Mouse (Mus musculus): ENCODE results near the gene Crispld2. TPM values are rescaled to one million over a fixed set of nuclear protein-coding genes. Genes with fewer than 3 reads are reported as not detected.

The Crispld2 gene
- polyA plus RNA-seq (2014; fragmentation: Illumina TruSeq; extraction: RNeasy Lipid Tissue Mini Kit (QIAGEN cat#74804); ENCODE audit: low read depth, low replicate concordance), result 4.6 TPM

DNA sequence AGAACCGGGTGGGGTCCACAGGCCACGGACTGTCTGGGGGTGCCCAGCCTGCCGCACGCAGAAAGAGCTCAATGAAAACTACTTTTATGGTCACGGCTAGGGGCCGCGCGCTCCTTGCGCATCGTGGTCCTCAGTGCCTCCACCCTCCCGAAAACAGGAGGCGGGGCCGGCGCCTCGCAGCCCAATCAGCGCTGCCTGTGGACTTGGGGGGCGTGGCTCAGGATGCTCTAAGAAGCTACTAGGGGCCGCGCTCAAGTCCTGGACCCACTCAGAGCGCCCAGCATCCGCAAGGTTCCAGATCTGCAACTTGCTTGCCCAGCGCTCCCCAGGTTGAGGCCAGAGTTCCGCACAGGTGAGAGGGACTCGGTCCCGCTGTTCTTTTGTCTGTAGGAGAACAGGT is at the start of gene Crispld2:
Crispld2 (plus strand) TSS at position 190 of the 400 bp plus-strand sequence.

DNA sequence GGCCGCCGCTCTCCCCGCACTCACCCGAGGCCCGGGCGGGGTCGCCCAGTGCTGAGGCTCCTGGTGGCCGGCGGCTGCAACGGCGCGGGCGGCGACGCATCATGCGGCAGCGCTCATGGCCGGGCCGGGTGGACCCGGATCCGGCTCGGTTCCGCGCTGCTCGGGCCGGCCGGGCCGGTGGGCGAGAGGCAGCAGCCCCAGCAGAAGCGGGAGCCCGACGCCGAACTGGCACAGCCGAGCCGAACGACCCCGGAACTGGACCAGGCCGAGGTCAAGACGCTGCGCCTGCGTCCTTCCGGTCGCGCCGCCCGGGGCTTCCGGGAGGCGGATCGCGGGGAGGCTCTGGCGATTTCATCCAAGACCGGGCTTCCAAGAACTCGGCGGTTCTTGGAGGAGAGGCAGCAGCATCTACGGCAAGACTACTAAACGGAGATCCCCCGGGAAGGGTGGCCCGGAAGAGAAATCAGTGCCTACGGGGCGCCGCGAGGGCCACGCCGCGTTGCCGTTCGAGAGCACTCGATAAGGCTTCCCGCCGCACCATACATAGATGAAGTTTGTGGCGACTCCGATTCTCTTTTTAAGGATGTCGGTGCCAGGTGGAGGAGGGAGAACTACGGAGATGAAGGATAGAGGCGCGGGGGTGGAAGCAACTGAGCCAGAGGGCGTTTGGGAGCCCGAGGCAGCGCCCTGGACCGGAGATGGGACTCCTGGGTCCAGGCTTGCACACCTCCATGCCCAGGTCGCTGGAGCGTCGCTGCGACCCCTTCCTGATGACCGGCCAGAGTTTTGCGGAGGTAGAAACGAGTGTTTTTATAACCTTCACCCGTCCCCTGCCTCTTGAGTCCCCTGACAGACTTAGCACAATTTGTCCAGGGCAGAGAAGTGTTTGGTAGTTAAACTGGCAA is 109.1 kb downstream of the Crispld2 start, which contains the start of gene Zdhhc7:
Zdhhc7 (minus strand) TSS at position 415 of the 905 bp plus-strand sequence.

Other genes with a start within 250 kb of the Crispld2 start
- gene Tldc1, start 214.0 kb upstream of the Crispld2 start, polyA plus RNA-seq (2014; fragmentation: Illumina TruSeq; extraction: RNeasy Lipid Tissue Mini Kit (QIAGEN cat#74804); ENCODE audit: low read depth, low replicate concordance), result 2.0 TPM
- gene Cotl1, start 151.9 kb upstream of the Crispld2 start, polyA plus RNA-seq (2014; fragmentation: Illumina TruSeq; extraction: RNeasy Lipid Tissue Mini Kit (QIAGEN cat#74804); ENCODE audit: low read depth, low replicate concordance), result 3.4 TPM
- not detected for gene Klhl36, start 130.2 kb upstream of the Crispld2 start, polyA plus RNA-seq (2014; fragmentation: Illumina TruSeq; extraction: RNeasy Lipid Tissue Mini Kit (QIAGEN cat#74804); ENCODE audit: low read depth, low replicate concordance)
- 37.6 TPM for gene Usp10, start 82.1 kb upstream of the Crispld2 start, polyA plus RNA-seq (2014; fragmentation: Illumina TruSeq; extraction: RNeasy Lipid Tissue Mini Kit (QIAGEN cat#74804); ENCODE audit: low read depth, low replicate concordance)
- 3.9 TPM for gene Gm20388, start 81.6 kb upstream of the Crispld2 start, polyA plus RNA-seq (2014; fragmentation: Illumina TruSeq; extraction: RNeasy Lipid Tissue Mini Kit (QIAGEN cat#74804); ENCODE audit: low read depth, low replicate concordance)
- 0.77 TPM for gene Zdhhc7, start 109.0 kb downstream of the Crispld2 start, polyA plus RNA-seq (2014; fragmentation: Illumina TruSeq; extraction: RNeasy Lipid Tissue Mini Kit (QIAGEN cat#74804); ENCODE audit: low read depth, low replicate concordance)
- 3.5 TPM for gene 6430548M08Rik, start 121.7 kb downstream of the Crispld2 start, polyA plus RNA-seq (2014; fragmentation: Illumina TruSeq; extraction: RNeasy Lipid Tissue Mini Kit (QIAGEN cat#74804); ENCODE audit: low read depth, low replicate concordance)
- gene Fam92b, start 185.0 kb downstream of the Crispld2 start, polyA plus RNA-seq (2014; fragmentation: Illumina TruSeq; extraction: RNeasy Lipid Tissue Mini Kit (QIAGEN cat#74804); ENCODE audit: low read depth, low replicate concordance), result not detected
- 1.3 TPM for gene Gse1, start 236.0 kb downstream of the Crispld2 start, polyA plus RNA-seq (2014; fragmentation: Illumina TruSeq; extraction: RNeasy Lipid Tissue Mini Kit (QIAGEN cat#74804); ENCODE audit: low read depth, low replicate concordance)